Mouse (Mus musculus) left cerebral cortex, adult 9 months (tissue): Measurements from ENCODE around the gene Nod1.

Source experiments
- DNase-seq, 2 experiments: peaks; one replicate each; pipeline ENCODE4 v3.0.0; 2022; ENCODE audit warnings: low spot score in 2 of 2

Gene Nod1

GRCm38 (mm10) chr6:54890221-54890620 lies 82.2 kb downstream of the Nod1 start:
- no peak for DNase-seq

GRCm38 (mm10) chr6:54886195-54886594 lies 86.2 kb downstream of the Nod1 start:
- DNase-seq, result no peak

- DNase-seq, result no peak
These were observed 89.0 kb downstream of the Nod1 start for GRCm38 (mm10) chr6:54883424-54883823.

GRCm38 (mm10) chr6:54880086-54880485 lies 92.3 kb downstream of the Nod1 start:
- DNase-seq, result no peak

GRCm38 (mm10) chr6:54878546-54878945 lies 93.9 kb downstream of the Nod1 start:
- DNase-seq, result no peak

GRCm38 (mm10) chr6:54877651-54878050 lies 94.8 kb downstream of the Nod1 start:
- DNase-seq, result no peak

GRCm38 (mm10) chr6:54876782-54877181 lies 95.6 kb downstream of the Nod1 start:
- DNase-seq, result no peak
